Mouse (Mus musculus): ENCODE measurements around the gene Asprv1.

The Asprv1 gene

GRCm38 (mm10) chr6:86627946-86628345 lies at the start of gene Asprv1:
Asprv1 (plus strand) TSS chr6:86628164.
- peak; percentile 17 for DNase-seq (ENCODE audit: low spot score)

GRCm38 (mm10) chr6:86578396-86578795 lies 49.6 kb upstream of the Asprv1 start:
- DNase-seq (ENCODE audit: low spot score) = peak; percentile 50

- DNase-seq (ENCODE audit: low spot score) = no peak
These were observed 48.7 kb upstream of the Asprv1 start for GRCm38 (mm10) chr6:86579066-86579784.

- DNase-seq (ENCODE audit: low spot score) = no peak
These were observed 48.0 kb upstream of the Asprv1 start for GRCm38 (mm10) chr6:86579926-86580325.

- no peak for DNase-seq (ENCODE audit: low spot score)
These were observed 44.8 kb upstream of the Asprv1 start for GRCm38 (mm10) chr6:86583141-86583540.

- DNase-seq (ENCODE audit: low spot score) = no peak
These were observed 44.3 kb upstream of the Asprv1 start for GRCm38 (mm10) chr6:86583601-86584215.

- DNase-seq (ENCODE audit: low spot score) = peak; percentile 38
These were observed 43.5 kb upstream of the Asprv1 start for GRCm38 (mm10) chr6:86584296-86585015.

GRCm38 (mm10) chr6:86585070-86585600 lies 42.8 kb upstream of the Asprv1 start:
- peak; percentile 80 for DNase-seq (ENCODE audit: low spot score)

- no peak for DNase-seq (ENCODE audit: low spot score)
These were observed 41.9 kb upstream of the Asprv1 start for GRCm38 (mm10) chr6:86586070-86586469.

GRCm38 (mm10) chr6:86588429-86588828 lies 39.5 kb upstream of the Asprv1 start:
- DNase-seq (ENCODE audit: low spot score) = no peak

GRCm38 (mm10) chr6:86593146-86593897 lies 34.6 kb upstream of the Asprv1 start:
- no peak for DNase-seq (ENCODE audit: low spot score)

- DNase-seq (ENCODE audit: low spot score) = peak; percentile 72
These were observed 33.3 kb upstream of the Asprv1 start for GRCm38 (mm10) chr6:86594636-86595035.

- DNase-seq (ENCODE audit: low spot score) = no peak
These were observed 32.0 kb upstream of the Asprv1 start for GRCm38 (mm10) chr6:86595865-86596440.

GRCm38 (mm10) chr6:86598742-86599193 lies 29.2 kb upstream of the Asprv1 start:
- no peak for DNase-seq (ENCODE audit: low spot score)

GRCm38 (mm10) chr6:86599197-86599596 lies 28.8 kb upstream of the Asprv1 start:
- DNase-seq (ENCODE audit: low spot score) = peak; percentile 88

- peak; percentile 79 for DNase-seq (ENCODE audit: low spot score)
These were observed 28.0 kb upstream of the Asprv1 start for GRCm38 (mm10) chr6:86599951-86600414.

- DNase-seq (ENCODE audit: low spot score) = peak; percentile 75
These were observed 22.7 kb upstream of the Asprv1 start for GRCm38 (mm10) chr6:86605260-86605659.

GRCm38 (mm10) chr6:86606289-86606688 lies 21.7 kb upstream of the Asprv1 start:
- DNase-seq (ENCODE audit: low spot score) = no peak

- DNase-seq (ENCODE audit: low spot score) = no peak
These were observed 20.5 kb upstream of the Asprv1 start for GRCm38 (mm10) chr6:86607471-86607870.

- DNase-seq (ENCODE audit: low spot score) = no peak
These were observed 18.7 kb upstream of the Asprv1 start for GRCm38 (mm10) chr6:86609235-86609634.

GRCm38 (mm10) chr6:86610714-86611113 lies 17.2 kb upstream of the Asprv1 start:
- peak; percentile 20 for DNase-seq (ENCODE audit: low spot score)
